Mouse (Mus musculus): Measurements from ENCODE around the gene Gm11077. TPM values are rescaled to one million over a fixed set of nuclear protein-coding genes. Genes with fewer than 3 reads are reported as not detected.

Gene Gm11077
- total RNA-seq, 2 experiments from 2014 or later = not detected

Other genes with a start within 250 kb of the Gm11077 start
- gene Aebp2, start 106.6 kb upstream of the Gm11077 start, total RNA-seq (2021) = 10 to 100 TPM; 25.3 to 29.4 TPM